Mouse (Mus musculus): Measurements from ENCODE around the gene Sdcbp2. TPM values are rescaled to one million over a fixed set of nuclear protein-coding genes. Genes with fewer than 3 reads are reported as not detected.

Gene Sdcbp2
- total RNA-seq, 4 experiments from 2014 or later = 1.4 to 2.2 (median 1.7) TPM

DNA sequence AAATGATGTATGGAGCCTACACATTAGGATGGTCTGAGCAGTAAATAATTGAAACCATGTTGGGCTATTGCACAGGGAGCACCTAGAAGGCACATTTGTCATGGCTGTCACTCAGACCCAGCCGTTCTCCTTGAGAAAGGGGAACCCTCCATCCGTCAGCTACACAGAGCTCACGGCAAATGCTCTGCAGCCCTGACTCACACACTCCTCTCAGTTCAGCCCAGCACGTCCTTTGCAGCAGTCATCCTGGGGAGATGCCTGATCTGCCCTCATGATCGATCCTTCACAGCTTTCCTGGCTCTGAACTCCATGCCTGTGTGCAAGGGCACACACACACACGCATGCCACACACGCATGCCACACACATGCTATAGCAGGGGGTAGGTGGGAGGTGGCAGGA lies 56.9 kb downstream of the Sdcbp2 start:
- peak in 1 of 2 experiments; percentile 3 for DNase-seq (ENCODE audit: low spot score in 2 of 2)

DNA sequence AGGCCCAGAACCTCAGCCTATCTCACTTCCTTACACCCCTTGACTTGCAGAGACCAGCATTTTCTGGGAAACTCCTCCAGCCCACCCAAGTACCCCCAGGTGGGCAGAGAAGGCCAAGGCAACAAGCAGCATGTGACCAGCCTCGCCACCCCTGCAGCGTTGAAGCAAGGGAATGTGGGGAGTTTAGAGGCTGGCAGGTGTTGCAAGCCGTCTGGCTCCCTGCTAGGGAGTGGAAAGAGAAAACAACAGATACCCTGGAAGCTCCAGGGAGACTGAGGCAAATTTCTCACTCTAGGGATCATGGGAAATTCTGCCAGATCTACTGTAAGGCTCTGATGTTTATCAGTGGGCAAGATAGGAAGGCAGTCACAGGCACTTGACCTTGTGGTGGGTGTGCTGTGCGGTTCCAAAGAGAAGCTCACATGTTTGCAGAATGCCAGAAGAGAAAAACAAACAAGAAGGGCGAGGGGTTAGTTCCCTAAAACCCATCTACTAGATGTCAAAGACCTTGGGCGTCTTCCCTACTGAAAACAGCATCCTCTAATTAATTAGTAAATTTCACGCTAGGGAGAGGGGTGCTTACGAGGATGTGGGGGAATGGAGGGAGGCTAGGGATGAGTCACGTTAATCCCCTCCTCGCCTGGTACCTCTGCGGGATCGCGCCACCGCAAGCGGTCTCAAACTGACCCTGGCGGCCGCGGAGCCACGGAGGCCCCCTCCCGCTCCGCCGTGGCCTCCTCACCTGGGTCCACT lies 59.2 kb downstream of the Sdcbp2 start:
- DNase-seq (ENCODE audit: low spot score in 2 of 2) = peak in 1 of 2 experiments; percentile 38

GRCm38 (mm10) chr2:151632159-151632814 lies 59.9 kb downstream of the Sdcbp2 start, which contains the start of gene Snph:
Snph (minus strand) TSS chr2:151632593.
- peak; percentile 74 to 79 for DNase-seq (ENCODE audit: low spot score in 2 of 2)

DNA sequence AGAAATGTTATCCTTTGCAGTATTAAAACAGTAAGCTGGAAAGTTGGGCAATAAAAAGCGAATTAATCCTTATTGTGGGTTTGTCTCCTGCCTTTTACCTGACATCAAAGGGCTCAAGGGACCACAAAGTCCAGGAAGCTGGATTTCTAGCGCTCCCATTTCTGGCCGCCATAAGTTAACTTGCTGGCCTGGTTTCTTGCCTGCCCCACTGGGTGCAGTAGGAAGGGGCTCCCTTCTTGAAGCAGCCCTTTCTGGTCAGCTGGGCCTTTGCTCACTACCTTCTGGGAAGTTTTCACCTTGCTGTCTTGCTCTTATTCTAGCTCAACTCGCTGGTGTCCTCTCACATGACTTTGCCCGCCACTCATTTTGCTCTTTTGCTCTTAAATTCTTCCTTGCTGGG lies 60.6 kb downstream of the Sdcbp2 start:
- no peak for DNase-seq (ENCODE audit: low spot score in 2 of 2)

GRCm38 (mm10) chr2:151634903-151635302 lies 62.5 kb downstream of the Sdcbp2 start:
- no peak for DNase-seq (ENCODE audit: low spot score in 2 of 2)

GRCm38 (mm10) chr2:151635362-151636014 lies 63.1 kb downstream of the Sdcbp2 start:
- DNase-seq (ENCODE audit: low spot score in 2 of 2) = no peak

GRCm38 (mm10) chr2:151636015-151636402 lies 63.6 kb downstream of the Sdcbp2 start:
- DNase-seq (ENCODE audit: low spot score in 2 of 2) = no peak

Other genes starting within 250 kb of the Sdcbp2 start
- not detected for gene 4921509C19Rik, start 96.5 kb upstream of the Sdcbp2 start, total RNA-seq (2022)
- 100 to 1,000 TPM; 151 to 161 (median 153) TPM for gene Nsfl1c, start 78.4 kb upstream of the Sdcbp2 start, total RNA-seq (2022)
- gene Fkbp1a, start 30.1 kb upstream of the Sdcbp2 start, total RNA-seq (2022) = 100 to 1,000 TPM; 794 to 901 (median 846) TPM
- gene Snph, start 60.0 kb downstream of the Sdcbp2 start, total RNA-seq (2022) = 100 to 1,000 TPM; 348 to 418 (median 386) TPM
- gene Rad21l, start 95.9 kb downstream of the Sdcbp2 start, total RNA-seq (2022) = 1 to 10 TPM; 1.8 to 2.5 (median 2.2) TPM
- gene Tmem74b, start 129.4 kb downstream of the Sdcbp2 start, total RNA-seq (2022) = 1 to 10 TPM; 4.6 to 5.8 (median 5.0) TPM
- 10 to 100 TPM; 32.6 to 39.1 (median 35.4) TPM for gene Psmf1, start 171.6 kb downstream of the Sdcbp2 start, total RNA-seq (2022)

All from layer of hippocampus, adult 8-10 months (tissue).